Mouse (Mus musculus) spleen, adult 10 weeks (tissue): Measurements from ENCODE around the gene Dmpk. TPM values are rescaled to one million over a fixed set of nuclear protein-coding genes. Genes with fewer than 3 reads are reported as not detected.

Experiments
- polyA plus RNA-seq: library from polyadenylated mRNA; stranded (reverse); fragments of 350-450 nt; fragmentation: Illumina TruSeq; extraction: RNeasy Lipid Tissue Mini Kit (QIAGEN cat#74804); gene quantifications from one replicate; pipeline ENCODE4 v1.2.3, GENCODE M21; 2015; ENCODE audit warnings: low replicate concordance; ENCODE audit not compliant: insufficient read depth

Dmpk gene
- 37.1 TPM for polyA plus RNA-seq

DNA sequence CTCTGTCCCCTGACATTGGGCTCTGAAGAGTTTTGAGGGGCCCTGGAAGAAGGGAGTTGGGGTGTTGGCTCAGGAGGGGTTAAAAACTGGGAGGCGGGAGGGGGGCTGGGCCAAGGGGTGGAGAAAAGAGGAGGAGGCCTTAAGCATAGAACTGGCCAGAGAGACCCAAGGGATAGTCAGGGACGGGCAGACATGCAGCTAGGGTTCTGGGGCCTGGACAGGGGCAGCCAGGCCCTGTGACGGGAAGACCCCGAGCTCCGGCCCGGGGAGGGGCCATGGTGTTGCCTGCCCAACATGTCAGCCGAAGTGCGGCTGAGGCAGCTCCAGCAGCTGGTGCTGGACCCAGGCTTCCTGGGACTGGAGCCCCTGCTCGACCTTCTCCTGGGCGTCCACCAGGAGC, at the start of gene Dmpk:
Dmpk (plus strand) TSS at position 149 of the 400 bp plus-strand sequence.

DNA sequence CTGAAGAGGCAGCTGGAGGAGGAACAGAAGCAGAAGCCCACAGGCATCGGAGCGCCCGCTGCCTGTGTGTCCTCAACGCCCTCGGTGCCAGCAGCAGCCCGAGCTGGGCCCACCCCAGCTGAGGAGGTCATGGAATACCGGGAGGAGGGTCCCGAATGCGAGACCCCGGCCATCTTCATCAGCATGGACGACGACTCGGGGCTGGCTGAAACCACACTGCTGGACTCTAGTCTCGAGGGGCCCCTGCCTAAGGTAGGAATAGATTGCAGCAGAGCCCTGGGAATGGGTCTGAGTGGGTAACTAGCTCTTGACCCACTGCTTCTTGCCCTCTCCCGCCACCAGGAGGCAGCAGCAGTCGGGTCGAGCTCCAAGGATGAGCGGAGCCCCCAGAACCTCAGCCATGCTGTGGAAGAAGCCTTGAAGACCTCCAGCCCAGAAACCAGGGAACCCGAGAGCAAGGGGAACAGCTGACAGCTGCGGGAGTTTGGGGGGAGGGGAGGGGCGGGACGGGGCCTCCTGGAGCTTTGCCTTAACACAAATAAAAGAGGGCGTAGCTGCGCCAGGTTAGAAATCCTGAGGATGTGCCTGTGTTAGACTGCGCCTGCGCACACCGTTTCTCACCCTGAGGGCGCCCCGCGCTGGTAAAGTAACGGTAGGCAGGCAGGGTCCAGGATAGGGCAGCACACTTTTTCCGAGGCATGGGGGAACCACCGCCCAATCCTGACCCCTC, 29.4 kb upstream of the Dmpk start, which contains the start of gene Rsph6a:
Rsph6a (plus strand) TSS at position 644 of the 730 bp plus-strand sequence.

GRCm38 (mm10) chr7:19075723-19076585, 7.7 kb upstream of the Dmpk start, which contains the start of gene Dmwd:
TSS of gene Dmwd (plus strand) at chr7:19076227.

DNA sequence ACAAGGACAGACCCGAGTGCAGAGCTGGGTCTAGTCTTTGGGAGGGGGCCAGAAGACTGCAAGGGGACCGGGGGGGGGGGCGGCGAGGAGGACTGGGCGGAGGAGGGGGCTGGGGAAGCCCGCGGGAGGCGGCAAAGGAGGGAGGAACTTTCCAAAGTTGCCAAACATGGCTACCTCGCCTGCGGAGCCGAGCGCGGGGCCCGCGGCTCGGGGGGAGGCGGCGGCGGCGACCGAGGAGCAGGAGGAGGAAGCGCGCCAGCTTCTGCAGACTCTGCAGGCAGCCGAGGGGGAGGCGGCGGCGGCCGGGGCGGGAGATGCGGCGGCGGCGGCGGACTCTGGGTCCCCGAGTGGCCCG, 10.8 kb downstream of the Dmpk start, which contains the start of gene Six5:
Six5 (plus strand) TSS at position 124 of the 355 bp plus-strand sequence.

GRCm38 (mm10) chr7:19118028-19118771, 34.6 kb downstream of the Dmpk start, which contains the start of gene Gm4969:
TSS of gene Gm4969 (minus strand) at chr7:19118368.

GRCm38 (mm10) chr7:19119631-19120429, 36.2 kb downstream of the Dmpk start, which contains the start of gene Fbxo46:
TSS of gene Fbxo46 (plus strand) at chr7:19119859.

Other genes starting within 250 kb of the Dmpk start
- 6.1 TPM for gene Mill2, start 243.9 kb upstream of the Dmpk start, polyA plus RNA-seq
- gene Pglyrp1, start 212.5 kb upstream of the Dmpk start, polyA plus RNA-seq = 28.9 TPM
- gene Ccdc61, start 173.4 kb upstream of the Dmpk start, polyA plus RNA-seq = 17.3 TPM
- gene Nova2, start 158.0 kb upstream of the Dmpk start, polyA plus RNA-seq = 0.76 TPM
- gene Nanos2, start 96.4 kb upstream of the Dmpk start, polyA plus RNA-seq = not detected
- gene Mypop, start 92.6 kb upstream of the Dmpk start, polyA plus RNA-seq = 0.73 TPM
- gene Irf2bp1, start 79.8 kb upstream of the Dmpk start, polyA plus RNA-seq = 6.8 TPM
- gene Foxa3, start 60.3 kb upstream of the Dmpk start, polyA plus RNA-seq = not detected
- gene Sympk, start 59.5 kb upstream of the Dmpk start, polyA plus RNA-seq = 43.3 TPM
- gene Rsph6a, start 29.2 kb upstream of the Dmpk start, polyA plus RNA-seq = not detected
- gene Dmwd, start 7.6 kb upstream of the Dmpk start, polyA plus RNA-seq = 5.3 TPM
- 2.0 TPM for gene Six5, start 10.7 kb downstream of the Dmpk start, polyA plus RNA-seq
- gene Gm4969, start 34.5 kb downstream of the Dmpk start, polyA plus RNA-seq = 0.11 TPM
- gene Fbxo46, start 36.0 kb downstream of the Dmpk start, polyA plus RNA-seq = 2.9 TPM
- 9.4 TPM for gene Qpctl, start 65.4 kb downstream of the Dmpk start, polyA plus RNA-seq
- gene Snrpd2, start 65.9 kb downstream of the Dmpk start, polyA plus RNA-seq = 28.2 TPM
- not detected for gene Gipr, start 82.3 kb downstream of the Dmpk start, polyA plus RNA-seq
- 6.2 TPM for gene Eml2, start 92.6 kb downstream of the Dmpk start, polyA plus RNA-seq
- 4.4 TPM for gene Gpr4, start 128.7 kb downstream of the Dmpk start, polyA plus RNA-seq
- gene Opa3, start 144.5 kb downstream of the Dmpk start, polyA plus RNA-seq = 17.4 TPM
- gene Vasp, start 188.0 kb downstream of the Dmpk start, polyA plus RNA-seq = 295 TPM
- 1.3 TPM for gene Ppm1n, start 196.2 kb downstream of the Dmpk start, polyA plus RNA-seq
- gene Rtn2, start 198.8 kb downstream of the Dmpk start, polyA plus RNA-seq = 1.8 TPM
- gene Fosb, start 226.2 kb downstream of the Dmpk start, polyA plus RNA-seq = 1.4 TPM